8 mouse cellular contexts compared by ENCODE assay signal in the genomic region with DNA sequence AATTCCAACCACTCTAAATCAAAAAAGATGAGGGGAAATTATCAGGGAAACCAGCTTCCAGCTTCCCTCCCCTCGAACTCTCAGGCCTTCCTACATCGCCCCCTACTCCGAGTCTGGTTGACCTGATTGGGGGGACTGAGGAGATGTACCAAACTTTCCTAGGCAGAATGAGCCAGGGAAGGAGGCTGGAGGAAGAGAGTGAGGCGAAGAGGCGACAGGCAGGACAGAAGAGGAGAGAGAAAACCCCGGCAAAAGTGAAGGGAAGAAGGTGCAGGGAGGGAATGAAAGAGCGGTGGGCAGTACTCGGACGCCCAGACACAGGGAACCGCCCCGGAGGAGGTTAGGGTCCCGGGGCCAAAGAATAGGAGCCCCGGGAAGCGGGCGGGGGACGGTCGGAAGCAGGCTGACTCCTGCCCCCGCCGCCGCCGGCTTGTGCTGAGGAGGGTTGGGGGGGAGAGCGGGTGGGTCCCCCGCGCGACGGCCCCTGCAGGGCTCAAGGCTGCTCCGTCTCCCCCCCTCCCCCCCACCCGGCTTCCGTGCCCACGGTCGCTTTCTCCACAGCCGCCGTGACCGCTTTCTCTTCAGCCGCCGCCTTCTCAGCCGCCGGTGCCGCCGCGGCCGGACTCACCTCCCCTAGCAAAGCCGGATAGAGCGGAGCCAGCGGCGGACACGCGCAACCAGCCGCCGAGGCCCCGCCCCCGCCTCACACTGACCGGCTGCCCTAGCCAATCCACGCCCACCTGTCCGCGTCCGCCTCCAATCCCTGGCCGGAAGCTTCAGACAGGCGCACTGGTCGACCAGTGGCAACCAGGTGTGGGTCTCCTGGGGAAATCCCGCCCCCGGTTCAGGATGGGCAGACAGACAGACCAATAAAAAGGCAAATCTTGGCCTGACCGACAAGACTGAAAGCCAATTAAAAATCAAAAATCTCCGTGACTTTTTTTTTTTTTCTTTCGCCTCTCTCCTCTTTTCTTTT. TPM values are rescaled to one million over a fixed set of nuclear protein-coding genes. Genes with fewer than 3 reads are reported as not detected.
DNase-seq lines count a peak whose midpoint lies in the region; ATAC-seq and TF ChIP-seq lines count a peak whose summit lies in the region.

TSS of gene Nlk (minus strand) at position 597 of the 976 bp plus-strand sequence.

- DNase-seq in ZHBTc4 (ENCODE audit: low read depth, low spot score), result peak; percentile 100
- DNase-seq in gastrocnemius, adult 2 months, result peak; percentile 100
- DNase-seq in hindbrain, postnatal 0 days (ENCODE audit: low spot score), result peak; percentile 99
- peak; percentile 98 to 100 for DNase-seq in left cerebral cortex, adult 2 months (ENCODE audit: extremely low spot score in 1 of 2, low spot score in 2 of 2)
- DNase-seq in right cerebral cortex, adult 2 months (ENCODE audit: low spot score in 2 of 2), result peak; percentile 99
- peak; percentile 99 for DNase-seq in urinary bladder, postnatal 14 days (ENCODE audit: low spot score)

- H3K27me3 ChIP-seq in hindbrain, postnatal 0 days (ENCODE audit: insufficient read depth, low read length), result no peaks in the 10 kb centered on the region

- H3K27ac ChIP-seq in gastrocnemius, adult 2 months, result peak within 1 kb of the TSS; percentile 92
- H3K27ac ChIP-seq in hindbrain, postnatal 0 days, result peak within 1 kb of the TSS; percentile 90
- peak within 1 kb of the TSS; percentile 96 for H3K27ac ChIP-seq in left cerebral cortex, adult 2 months

- H3K36me3 ChIP-seq in hindbrain, postnatal 0 days (ENCODE audit: insufficient read depth, low read length), result no peaks in the 10 kb centered on the region

- H3K4me2 ChIP-seq in hindbrain, postnatal 0 days (ENCODE audit: low read depth, low read length), result peak within 1 kb of the TSS; percentile 70

- peak within 1 kb of the TSS; percentile 86 for H3K4me3 ChIP-seq in gastrocnemius, adult 2 months
- H3K4me3 ChIP-seq in hindbrain, postnatal 0 days (ENCODE audit: low read length), result peak within 1 kb of the TSS; percentile 81
- H3K4me3 ChIP-seq in left cerebral cortex, adult 2 months, result peak within 1 kb of the TSS; percentile 77

- WGBS in hindbrain, postnatal 0 days, result under 1% methylated on average over 52 of the region's 65 CpGs

- no peak for TF ChIP-seq CTCF in gastrocnemius, adult 2 months (IDR thresholded peaks at IDR 0.05)
- no peak for TF ChIP-seq CTCF in hindbrain, postnatal 0 days (IDR thresholded peaks at IDR 0.05; ENCODE audit: low read depth)
- TF ChIP-seq CTCF in left cerebral cortex, adult 2 months (IDR thresholded peaks at IDR 0.05), result no peak

- peak within 1 kb of the TSS; percentile 84 for H3K9ac ChIP-seq in hindbrain, postnatal 0 days (replicated peaks; ENCODE audit: low read length)

- intact Hi-C loops in gastrocnemius, adult 2 months (cut with DNase I), result no loop called here
- intact Hi-C loops in left cerebral cortex, adult 2 months (cut with DNase I), result loop anchor here (2.0 to 5.0 kb wide), 3 partner anchors 96 to 135 kb away; partner anchors contain the start of gene Lyrm9

- H3K9me3 ChIP-seq in hindbrain, postnatal 0 days (ENCODE audit: low read length), result no peaks in the 10 kb centered on the region

- ATAC-seq in common myeloid progenitor, adult 5-6 weeks (replicated peaks; ENCODE audit: low read depth, poor library complexity, severe bottlenecking), result peak; percentile 99
- peak; percentile 100 for ATAC-seq in hindbrain, postnatal 0 days
- ATAC-seq in megakaryocyte, adult 5-6 weeks (ENCODE audit: poor library complexity, severe bottlenecking), result peak; percentile 99

- peaks cover 23% of the 10 kb centered on the region for H3K4me1 ChIP-seq in hindbrain, postnatal 0 days (ENCODE audit: insufficient read depth, low read length)

RNA-seq across cellular contexts. Expression of gene Nlk, which starts in this region (rescaled TPM):
- total RNA-seq in common myeloid progenitor, adult 5-6 weeks (2017), result 23.5 and 36.4 TPM in 2 replicates
- 1 to 10 TPM; 8.1 to 10.0 TPM for total RNA-seq in gastrocnemius, adult 2 months (2021)
- total RNA-seq in hindbrain, postnatal 0 days (2014; rRNA removed), result 30.4 and 36.7 TPM in 2 replicates
- polyA plus RNA-seq in hindbrain, postnatal 0 days (2015; fragmentation: Nextera tagmentation; extraction: Ambion mirVana), result 20.0 and 20.6 TPM in 2 replicates
- total RNA-seq in left cerebral cortex, adult 2 months (2021), result 100 to 1,000 TPM; 115 to 118 TPM
- 13.9 and 14.0 TPM in 2 replicates for total RNA-seq in megakaryocyte, adult 5-6 weeks (2015)
- 22.2 and 29.6 TPM in 2 replicates for total RNA-seq in megakaryocyte, adult 5-6 weeks (2017)

Comparison
In these comparisons a context has a peak if more than half of its experiments do, and no peak if none do; other contexts are left out.
1. Peak in every context shown above with its lines: DNase-seq, ATAC-seq, H3K4me3 ChIP-seq and H3K27ac ChIP-seq.